Mouse (Mus musculus) hindbrain, embryonic 11.5 days (tissue): ENCODE data around the gene Prss33. TPM values are rescaled to one million over a fixed set of nuclear protein-coding genes. Genes with fewer than 3 reads are reported as not detected.
A peak's percentile ranks its signal among the peaks of the same experiment; 100 is the strongest.

Experiments
- ATAC-seq: fragments of 200-750 bp; cut with Nextera tagmentation; 2 replicates; pipeline ENCODE4 v1.8.0; 2017; ENCODE audit warnings: mild to moderate bottlenecking, moderate TSS enrichment, moderate library complexity; ENCODE audit not compliant: low FRiP score
- DNase-seq: peaks from one replicate; pipeline ENCODE4 v3.0.0-alpha.2; 2015; ENCODE audit warnings: low spot score
- H3K27ac ChIP-seq: fragments of 300-500 bp; sonication (generic); 2 replicates; pipeline ENCODE4 v1.5.1; 2014; ENCODE audit warnings: mild to moderate bottlenecking, low read depth, low read length
- H3K27me3 ChIP-seq: fragments of 300-500 bp; sonication (generic); 2 replicates; pipeline ENCODE4 v1.6.1; 2014; ENCODE audit warnings: mild to moderate bottlenecking, low read length, moderate library complexity, mixed read lengths; ENCODE audit not compliant: control insufficient read depth, insufficient read depth
- H3K36me3 ChIP-seq: fragments of 300-500 bp; sonication (generic); 2 replicates; pipeline ENCODE4 v1.6.1; 2014; ENCODE audit warnings: mild to moderate bottlenecking, low read length, moderate library complexity, mixed read lengths; ENCODE audit not compliant: control insufficient read depth, insufficient read depth
- H3K4me1 ChIP-seq: fragments of 300-500 bp; sonication (generic); replicated peaks from 2 replicates; pipeline ENCODE4 v1.6.1; 2014; ENCODE audit warnings: low read length, mixed read lengths; ENCODE audit not compliant: control insufficient read depth, insufficient read depth
- H3K4me2 ChIP-seq: fragments of 300-500 bp; sonication (generic); replicated peaks from 2 replicates; pipeline ENCODE4 v1.6.1; 2014; ENCODE audit warnings: mild to moderate bottlenecking, low read depth, low read length
- H3K4me3 ChIP-seq: fragments of 300-500 bp; sonication (generic); 2 replicates; pipeline ENCODE4 v1.5.1; 2014; ENCODE audit warnings: low read depth, low read length
- H3K9ac ChIP-seq: fragments of 300-500 bp; sonication (generic); 2 replicates; pipeline ENCODE4 v1.6.1; 2014; ENCODE audit warnings: low read depth, low read length
- H3K9me3 ChIP-seq: fragments of 300-500 bp; sonication (generic); 2 replicates; pipeline ENCODE4 v1.6.1; 2016; ENCODE audit warnings: low read length; ENCODE audit not compliant: control insufficient read depth
- WGBS: fragments of 180-500 bp; shearing (Covaris S2); extraction: QIAGEN DNeasy Blood & Tissue Kit; methylation state at CpG from one replicate; pipeline ENCODE4 v1.1.7; 2014; 5-methylcytosine and 5-hydroxymethylcytosine counted together
- polyA plus RNA-seq: library from polyadenylated mRNA; unstranded; fragments of >200 nt; fragmentation: Nextera tagmentation; extraction: Ambion mirVana; gene quantifications from 2 replicates; pipeline ENCODE4 v1.2.1, GENCODE M21; 2014

Gene Prss33
- polyA plus RNA-seq, 1 experiment from 2014 or later, result not detected

GRCm38 (mm10) chr17:23786510-23786931, 49.3 kb downstream of the Prss33 start:
- Histone ChIP-seq H3K27ac (peak overlapping the region; percentile 67), H3K27me3 (no peaks in the 10 kb centered on the region), H3K4me1 (0 out of 2 replicates have a peak, but pooled peaks cover 2% of the 10 kb centered on the region), H3K36me3 (no peaks in the 10 kb centered on the region), H3K4me3 (peak overlapping the region; percentile 49), H3K4me2 (peak overlapping the region; percentile 72), H3K9me3 (no peaks in the 10 kb centered on the region), H3K9ac (peak overlapping the region; percentile 64)
- DNase-seq (peak; percentile 72), ATAC-seq (peak; percentile 56)
- 16% methylated on average over 13 of the region's 13 CpGs for WGBS

GRCm38 (mm10) chr17:23785561-23786471, 50.0 kb downstream of the Prss33 start, which contains the start of gene Flywch2:
Gene Flywch2 (minus strand): TSS chr17:23786081.
- H3K4me1 ChIP-seq, result 0 out of 2 replicates have a peak, but pooled peaks cover 2% of the 10 kb centered on the region
- H3K4me3 ChIP-seq, result peak within 1 kb of the TSS; percentile 49
- H3K9me3 ChIP-seq, result no peaks in the 10 kb centered on the region
- ATAC-seq, result peak; percentile 80
- DNase-seq, result peak; percentile 86
- no peaks in the 10 kb centered on the region for H3K36me3 ChIP-seq
- peak within 1 kb of the TSS; percentile 67 for H3K27ac ChIP-seq
- peak within 1 kb of the TSS; percentile 72 for H3K4me2 ChIP-seq
- no peaks in the 10 kb centered on the region for H3K27me3 ChIP-seq
- peak within 1 kb of the TSS; percentile 64 for H3K9ac ChIP-seq
- WGBS, result 3% methylated on average over 41 of the region's 43 CpGs

GRCm38 (mm10) chr17:23783352-23783751, 52.5 kb downstream of the Prss33 start:
- no peaks in the 10 kb centered on the region for H3K4me1 ChIP-seq
- no peak for DNase-seq

More at GRCm38 (mm10) chr17:23783352-23783751, 52.5 kb downstream of the Prss33 start:
- H3K27me3 ChIP-seq, result no peaks in the 10 kb centered on the region
- ATAC-seq, result no peak
- H3K4me3 ChIP-seq, result no peak overlapping the region
- H3K27ac ChIP-seq, result no peak overlapping the region
- no peak overlapping the region for H3K9ac ChIP-seq
- no peaks in the 10 kb centered on the region for H3K9me3 ChIP-seq
- no peak overlapping the region for H3K4me2 ChIP-seq
- H3K36me3 ChIP-seq, result no peaks in the 10 kb centered on the region

Other genes starting within 250 kb of the Prss33 start
- 16.5 and 16.7 TPM in 2 replicates for gene Zfp13, start 236.6 kb downstream of the Prss33 start, polyA plus RNA-seq
- 0.32 and 0.34 TPM in 2 replicates for gene Zscan10, start 235.2 kb downstream of the Prss33 start, polyA plus RNA-seq
- gene Mmp25, start 190.8 kb downstream of the Prss33 start, polyA plus RNA-seq, result 0.82 and 0.99 TPM in 2 replicates
- 0.15 and 0.79 TPM in 2 replicates for gene Bicdl2, start 175.6 kb downstream of the Prss33 start, polyA plus RNA-seq
- gene Hcfc1r1, start 162.5 kb downstream of the Prss33 start, polyA plus RNA-seq, result 49.7 and 52.5 TPM in 2 replicates
- gene Thoc6, start 162.2 kb downstream of the Prss33 start, polyA plus RNA-seq, result 56.6 and 56.8 TPM in 2 replicates
- gene Tnfrsf12a, start 158.6 kb downstream of the Prss33 start, polyA plus RNA-seq, result 1.2 and 3.3 TPM in 2 replicates
- 12.8 and 18.1 TPM in 2 replicates for gene Cldn6, start 156.8 kb downstream of the Prss33 start, polyA plus RNA-seq
- gene Cldn9, start 152.0 kb downstream of the Prss33 start, polyA plus RNA-seq, result 4.1 and 6.5 TPM in 2 replicates
- gene 1520401A03Rik, start 113.3 kb downstream of the Prss33 start, polyA plus RNA-seq, result 0.08 TPM in 1 of 2 replicates, not detected in the other
- 30.2 and 31.3 TPM in 2 replicates for gene Pkmyt1, start 109.7 kb downstream of the Prss33 start, polyA plus RNA-seq
- gene Paqr4, start 95.2 kb downstream of the Prss33 start, polyA plus RNA-seq, result 28.0 and 28.9 TPM in 2 replicates
- gene Kremen2, start 90.2 kb downstream of the Prss33 start, polyA plus RNA-seq, result 2.0 and 2.6 TPM in 2 replicates
- 127 and 135 TPM in 2 replicates for gene Flywch1, start 64.5 kb downstream of the Prss33 start, polyA plus RNA-seq
- 27.7 and 30.5 TPM in 2 replicates for gene Flywch2, start 50.0 kb downstream of the Prss33 start, polyA plus RNA-seq
- 427 and 573 TPM in 2 replicates for gene Srrm2, start 45.5 kb downstream of the Prss33 start, polyA plus RNA-seq
- gene Elob, start 6.9 kb downstream of the Prss33 start, polyA plus RNA-seq, result 1,090 and 1,145 TPM in 2 replicates
- gene Prss32, start 7.8 kb upstream of the Prss33 start, polyA plus RNA-seq, result not detected in 2 replicates
- 0.92 and 1.6 TPM in 2 replicates for gene Prss41, start 8.1 kb upstream of the Prss33 start, polyA plus RNA-seq
- not detected in 2 replicates for gene Prss21, start 32.0 kb upstream of the Prss33 start, polyA plus RNA-seq
- gene Dcpp1, start 44.8 kb upstream of the Prss33 start, polyA plus RNA-seq, result not detected in 2 replicates
- not detected in 2 replicates for gene Dcpp2, start 44.8 kb upstream of the Prss33 start, polyA plus RNA-seq
- gene Dcpp3, start 81.4 kb upstream of the Prss33 start, polyA plus RNA-seq, result not detected in 2 replicates
- gene Sbp, start 105.6 kb upstream of the Prss33 start, polyA plus RNA-seq, result not detected in 2 replicates
- not detected in 2 replicates for gene Sbpl, start 119.2 kb upstream of the Prss33 start, polyA plus RNA-seq
- gene Prss30, start 144.5 kb upstream of the Prss33 start, polyA plus RNA-seq, result not detected in 2 replicates
- gene Prss22, start 162.0 kb upstream of the Prss33 start, polyA plus RNA-seq, result 0.25 and 0.51 TPM in 2 replicates
- gene Prss27, start 202.1 kb upstream of the Prss33 start, polyA plus RNA-seq, result 0.19 TPM in 1 of 2 replicates, not detected in the other
- 79.8 and 87.2 TPM in 2 replicates for gene Kctd5, start 237.4 kb upstream of the Prss33 start, polyA plus RNA-seq